Mouse (Mus musculus) spleen, postnatal 10 days (tissue): Measurements from ENCODE around the gene Lrp4.
A peak's percentile ranks its signal among the peaks of the same experiment; 100 is the strongest.

Experiments
- DNase-seq, 2 experiments: peaks; one replicate each; pipeline ENCODE4 v3.0.0; 2021 to 2022; ENCODE audit warnings: low spot score in 2 of 2

Lrp4 gene

DNA sequence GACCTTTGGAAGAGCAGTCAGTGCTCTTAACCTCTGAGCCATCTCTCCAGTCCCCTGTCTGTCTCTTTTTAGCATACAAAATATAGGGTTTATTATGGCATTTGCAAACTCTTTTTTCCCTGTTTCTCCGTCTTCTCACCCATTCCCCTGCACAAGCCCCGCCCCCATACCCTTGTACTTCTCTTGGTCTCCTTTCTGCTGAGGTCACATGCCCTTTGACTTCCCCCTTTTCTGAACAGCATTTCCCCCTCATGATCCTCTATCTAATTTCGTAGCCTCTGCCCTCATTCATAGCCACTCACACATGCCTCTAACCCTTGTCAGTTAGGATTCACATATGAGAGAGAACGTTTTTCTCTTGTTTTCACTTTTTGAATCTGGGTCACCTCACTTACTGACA, 27.4 kb downstream of the Lrp4 start:
- DNase-seq, result no peak

- no peak for DNase-seq
Measured at GRCm38 (mm10) chr2:91485256-91485655, 27.9 kb downstream of the Lrp4 start.

DNA sequence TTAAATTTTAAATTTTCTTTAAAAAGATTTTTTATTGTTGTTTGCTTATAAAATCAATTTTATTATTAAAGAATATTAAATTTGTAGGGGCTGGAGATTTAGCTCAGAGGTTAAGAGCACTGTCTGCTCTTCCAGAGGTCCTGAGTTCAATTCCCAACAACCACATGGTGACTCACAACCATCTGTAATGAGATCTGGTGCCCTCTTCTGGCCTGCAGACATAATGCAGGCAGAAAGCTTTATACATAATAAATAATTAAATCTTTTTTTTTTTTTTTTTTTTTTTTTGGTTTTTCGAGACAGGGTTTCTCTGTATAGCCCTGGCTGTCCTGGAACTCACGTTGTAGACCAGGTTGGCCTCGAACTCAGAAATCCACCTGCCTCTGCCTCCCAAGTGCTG, 30.0 kb downstream of the Lrp4 start:
- DNase-seq, result peak in 1 of 2 experiments; percentile 47

GRCm38 (mm10) chr2:91492071-91492635, 34.8 kb downstream of the Lrp4 start:
- DNase-seq, result no peak

- no peak for DNase-seq
Measured at GRCm38 (mm10) chr2:91493981-91494380, 36.7 kb downstream of the Lrp4 start.

- no peak for DNase-seq
Measured at GRCm38 (mm10) chr2:91498093-91498719, 40.9 kb downstream of the Lrp4 start.

DNA sequence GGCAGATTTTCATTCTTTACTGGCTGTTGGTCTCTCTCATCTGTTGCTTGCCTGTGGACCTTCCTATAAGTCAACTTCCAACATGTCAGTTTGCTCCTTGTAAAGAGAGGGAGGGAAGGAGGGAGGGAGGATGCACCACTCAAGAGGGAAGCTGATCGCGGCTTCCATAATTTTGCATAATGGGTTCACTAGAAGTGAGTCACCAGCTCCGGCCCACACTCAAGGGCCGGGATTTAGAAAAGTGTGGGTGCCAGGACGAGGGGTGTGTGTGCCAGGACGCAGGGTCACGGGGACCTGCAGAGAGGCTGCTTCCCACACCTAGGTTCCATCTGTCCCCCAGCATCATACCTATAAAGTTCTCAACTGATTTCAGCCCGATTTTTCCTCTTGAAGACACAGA, 50.8 kb downstream of the Lrp4 start:
- no peak for DNase-seq

GRCm38 (mm10) chr2:91517186-91517585, 59.9 kb downstream of the Lrp4 start:
- no peak for DNase-seq

DNA sequence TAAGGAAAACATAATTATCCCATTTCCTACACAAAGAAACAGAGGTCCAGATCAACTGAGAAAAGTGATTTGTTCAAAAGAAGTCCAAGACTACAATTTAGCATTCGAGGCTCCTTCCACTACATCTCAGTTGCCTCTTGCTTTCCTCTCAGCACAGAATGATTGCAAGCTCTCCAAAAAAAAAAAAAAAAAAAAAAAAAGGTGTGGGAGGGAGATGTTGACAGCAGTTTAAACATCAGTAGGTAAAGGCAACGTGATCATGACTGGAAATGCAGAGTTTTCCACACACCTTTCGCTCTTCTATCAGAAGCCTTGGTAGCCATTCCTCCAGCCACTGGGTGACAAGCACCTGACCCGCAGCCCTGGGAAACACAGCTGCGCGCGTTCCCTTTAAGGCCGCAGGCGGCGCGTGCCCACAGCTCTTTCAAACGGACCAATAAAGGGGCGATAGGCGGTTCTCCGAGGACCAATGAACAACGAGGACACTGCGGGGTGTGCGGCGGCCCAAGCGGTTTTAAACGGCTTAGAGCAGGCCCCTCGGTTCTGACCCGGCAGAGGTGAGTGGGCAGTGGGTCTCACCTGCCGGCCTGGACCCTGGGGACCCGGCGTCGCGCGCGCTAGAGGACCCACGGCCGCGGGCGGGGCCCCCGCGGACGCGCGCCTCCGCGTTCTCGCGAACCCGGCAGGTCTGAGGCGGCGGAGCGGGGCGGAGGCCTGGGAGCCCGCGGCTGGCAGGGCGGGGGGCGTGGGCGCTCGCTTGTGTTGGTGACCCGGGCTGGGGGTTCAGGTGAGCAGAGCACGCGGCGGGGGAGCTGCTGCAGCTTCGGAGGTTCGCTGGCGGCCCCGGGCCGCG, 69.2 kb downstream of the Lrp4 start, which contains the start of gene Ckap5:
Ckap5 (plus strand) TSS at position 469 of the 853 bp plus-strand sequence.
- DNase-seq, result peak; percentile 90 to 91

DNA sequence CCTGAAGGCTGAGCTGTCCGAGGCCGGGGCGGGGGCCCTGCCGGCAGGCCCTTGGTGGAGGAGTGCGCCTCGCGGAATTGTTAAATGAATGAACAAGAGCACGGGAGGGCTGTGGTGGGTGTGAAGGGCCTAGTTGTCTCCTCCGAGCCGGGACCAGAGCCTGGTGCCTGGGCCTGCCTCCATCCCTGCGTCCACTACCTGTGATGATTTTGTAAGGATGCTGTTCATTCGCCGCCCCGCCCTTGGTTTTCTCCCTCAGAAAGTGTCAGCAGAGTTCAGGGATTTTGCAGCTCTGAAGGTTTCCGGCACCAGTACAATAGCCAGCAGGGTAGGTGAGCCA, 69.8 kb downstream of the Lrp4 start:
- DNase-seq, result peak in 1 of 2 experiments; percentile 60

GRCm38 (mm10) chr2:91537588-91538205, 80.4 kb downstream of the Lrp4 start:
- peak; percentile 59 to 86 for DNase-seq
